Mouse (Mus musculus) ovary, adult 2 months (tissue): ENCODE data around the gene Oma1. TPM values are rescaled to one million over a fixed set of nuclear protein-coding genes. Genes with fewer than 3 reads are reported as not detected.

Experiments used
- polyA plus RNA-seq: library from polyadenylated mRNA; depleted of rRNA; stranded (reverse); fragments of >200 nt; gene quantifications from 2 replicates; pipeline ENCODE4 v1.2.3, GENCODE M21; 2012; rRNA removed

Gene Oma1
- 7.2 and 7.6 TPM in 2 replicates for polyA plus RNA-seq

GRCm38 (mm10) chr4:103313587-103314525, at the start of gene Oma1:
Gene Oma1, plus strand, starts transcription at chr4:103313812.

GRCm38 (mm10) chr4:103290763-103291162, 22.8 kb upstream of the Oma1 start, which contains the start of gene 4921539E11Rik:
Gene 4921539E11Rik, minus strand, starts transcription at chr4:103290863.

Other genes with a start within 250 kb of the Oma1 start
- gene Mier1, start 199.4 kb upstream of the Oma1 start, polyA plus RNA-seq = 11.2 and 16.6 TPM in 2 replicates
- 2.1 and 3.4 TPM in 2 replicates for gene Wdr78, start 199.3 kb upstream of the Oma1 start, polyA plus RNA-seq
- gene Slc35d1, start 98.6 kb upstream of the Oma1 start, polyA plus RNA-seq = 7.1 and 14.3 TPM in 2 replicates
- not detected in 2 replicates for gene 4921539E11Rik, start 22.9 kb upstream of the Oma1 start, polyA plus RNA-seq